Mouse (Mus musculus) kidney, adult 2 months (tissue): ENCODE results near the gene Pde4c. TPM values are rescaled to one million over a fixed set of nuclear protein-coding genes. Genes with fewer than 3 reads are reported as not detected.
A peak's percentile ranks its signal among the peaks of the same experiment; 100 is the strongest.

ENCODE experiments used
- DNase-seq: peaks from one replicate; pipeline ENCODE4 v3.0.0; 2021
- H3K27ac ChIP-seq: fragments of 200-500 bp; 2 replicates; pipeline ENCODE4 v1.5.1; 2012; ENCODE audit warnings: low read depth, low read length, control low read depth, inconsistent platforms; ENCODE audit not compliant: insufficient read depth
- H3K27me3 ChIP-seq: fragments of 200-500 bp; replicated peaks from 2 replicates; pipeline ENCODE4 v1.6.1; 2012; ENCODE audit warnings: mild to moderate bottlenecking, moderate library complexity, low read length, inconsistent platforms; ENCODE audit not compliant: control insufficient read depth, insufficient read depth
- H3K36me3 ChIP-seq: fragments of 200-500 bp; 2 replicates; pipeline ENCODE4 v1.6.1; 2012; ENCODE audit warnings: mild to moderate bottlenecking, moderate library complexity, low read length, inconsistent platforms; ENCODE audit not compliant: control insufficient read depth, insufficient read depth
- H3K4me1 ChIP-seq: fragments of 200-500 bp; 2 replicates; pipeline ENCODE4 v1.6.1; 2011; ENCODE audit warnings: low read length; ENCODE audit not compliant: control insufficient read depth, insufficient read depth
- H3K4me3 ChIP-seq: fragments of 200-500 bp; 2 replicates; pipeline ENCODE4 v1.5.1; 2011; ENCODE audit warnings: mild to moderate bottlenecking, low read depth, low read length, control low read depth; ENCODE audit not compliant: insufficient read depth
- CTCF ChIP-seq: fragments of 200-500 bp; conservative IDR thresholded peaks from 2 replicates; pipeline ENCODE4 v1.5.1; 2011; ENCODE audit warnings: low read depth, mild to moderate bottlenecking, control low read depth, low read length, moderate library complexity, mixed read lengths; ENCODE audit not compliant: insufficient read depth, insufficient read length
- POLR2A ChIP-seq: fragments of 200-500 bp; IDR thresholded peaks from one replicate; pipeline ENCODE4 v1.6.1; 2011; ENCODE audit warnings: low read depth, low read length, control low read depth
- WGBS: fragments of 180-500 bp; shearing (Covaris S2); methylation state at CpG from one replicate; pipeline ENCODE4 v1.1.7; 2018; 5-methylcytosine and 5-hydroxymethylcytosine counted together
- polyA plus RNA-seq: library from polyadenylated mRNA; depleted of rRNA; stranded (reverse); fragments of >200 nt; gene quantifications from 2 replicates; pipeline ENCODE4 v1.2.3, GENCODE M21; 2012

Gene Pde4c
- polyA plus RNA-seq, 1 experiment, result 81.6 TPM

DNA sequence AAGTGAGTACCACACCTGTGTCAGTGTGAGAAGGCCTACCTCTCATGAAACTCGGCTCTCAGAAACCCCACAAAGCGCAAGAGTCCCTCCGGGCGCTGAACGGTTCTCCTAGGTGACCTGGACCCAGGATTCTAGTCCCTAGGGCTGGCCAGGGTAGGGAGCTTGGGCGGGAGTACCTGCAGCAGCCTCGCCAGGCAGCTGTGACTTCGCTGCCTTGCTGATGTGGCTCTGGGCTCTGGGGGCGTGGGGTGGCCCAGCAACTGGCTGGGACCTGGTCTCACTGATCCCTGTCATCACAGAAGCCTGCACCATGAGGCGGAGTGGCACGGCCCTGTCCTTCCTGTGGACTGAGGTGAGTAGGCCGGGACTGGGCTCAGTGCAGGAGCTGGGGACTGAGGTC is 696 bp downstream of the Pde4c start:
- 33% methylated on average over 12 of the region's 12 CpGs for WGBS
- H3K4me3 ChIP-seq, result peak overlapping the region; percentile 74
- H3K27me3 ChIP-seq, result no peaks in the 10 kb centered on the region
- H3K27ac ChIP-seq, result peak overlapping the region; percentile 100
- peak; percentile 51 for DNase-seq
- TF ChIP-seq POLR2A, result no peak
- no peak for TF ChIP-seq CTCF
- H3K36me3 ChIP-seq, result no peaks in the 10 kb centered on the region; the same call in 1 of the 2 replicates
- H3K4me1 ChIP-seq, result peaks cover 7% of the 10 kb centered on the region; the same call in 1 of the 2 replicates

DNA sequence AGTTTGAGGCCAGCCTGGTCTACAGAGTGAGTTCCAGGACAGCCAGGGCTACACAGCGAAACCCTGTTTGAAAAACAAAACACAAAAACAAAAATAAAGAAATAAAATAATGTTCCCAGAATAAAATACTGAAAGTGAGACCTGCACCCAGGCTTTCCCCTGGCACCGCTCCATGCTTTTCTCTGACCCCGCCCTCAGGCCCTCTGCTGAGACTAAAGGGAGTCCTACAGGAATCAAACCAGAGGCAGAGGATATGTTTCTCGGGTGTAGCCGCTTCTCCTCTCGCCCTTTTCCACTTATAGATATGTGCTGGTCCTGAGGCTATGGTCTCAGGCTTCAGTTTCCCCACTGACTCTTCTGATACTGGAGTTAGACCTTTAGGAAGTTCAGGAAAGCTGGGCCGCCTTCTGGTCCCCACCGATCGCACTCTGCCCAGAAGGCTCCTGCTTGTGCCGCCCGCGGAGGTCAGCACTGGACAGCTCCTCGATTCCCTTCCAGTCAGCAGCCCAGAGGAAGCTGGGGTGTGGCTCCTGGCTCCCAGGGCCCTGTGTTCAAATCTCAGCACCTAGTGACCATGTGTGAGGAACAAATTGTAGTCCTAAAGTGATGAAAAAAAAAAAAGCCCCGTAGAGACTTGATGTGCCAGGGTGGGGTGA is 2.4 kb downstream of the Pde4c start:
- WGBS, result 24% methylated on average over 14 of the region's 14 CpGs
- TF ChIP-seq POLR2A (no peak), CTCF (no peak)
- no peaks in the 10 kb centered on the region for H3K27me3 ChIP-seq
- peaks cover 4% of the 10 kb centered on the region; the same call in 1 of the 2 replicates for H3K4me1 ChIP-seq
- no peak overlapping the region for H3K27ac ChIP-seq
- DNase-seq, result peak; percentile 76
- H3K4me3 ChIP-seq, result no peak overlapping the region
- no peaks in the 10 kb centered on the region; the same call in 1 of the 2 replicates for H3K36me3 ChIP-seq

DNA sequence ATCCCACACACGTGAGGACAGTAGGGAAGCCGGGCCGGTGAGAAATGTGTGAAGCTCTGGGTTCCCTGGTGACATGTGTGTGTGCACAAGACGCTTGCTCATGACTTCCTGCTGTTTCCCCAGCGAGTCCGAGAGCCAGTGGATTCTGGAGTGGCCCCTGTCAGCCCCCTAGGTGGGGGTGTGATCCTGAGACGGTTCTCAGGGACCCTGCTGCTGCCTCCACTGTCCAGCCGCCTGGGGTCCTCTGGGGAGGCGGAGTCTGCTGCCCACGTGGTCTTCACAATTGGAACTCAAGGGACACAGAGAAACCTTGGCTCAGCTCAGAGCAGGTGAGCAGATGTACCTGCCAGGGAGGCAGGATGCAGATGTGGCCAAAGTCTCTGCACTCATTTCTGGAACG is 3.2 kb downstream of the Pde4c start:
- no peaks in the 10 kb centered on the region; the same call in 1 of the 2 replicates for H3K36me3 ChIP-seq
- no peak overlapping the region for H3K4me3 ChIP-seq
- H3K4me1 ChIP-seq, result peaks cover 4% of the 10 kb centered on the region; the same call in 1 of the 2 replicates
- 56% methylated on average over 11 of the region's 11 CpGs for WGBS
- H3K27ac ChIP-seq, result no peak overlapping the region
- no peak for DNase-seq
- no peaks in the 10 kb centered on the region for H3K27me3 ChIP-seq
- TF ChIP-seq POLR2A, result no peak
- no peak for TF ChIP-seq CTCF

DNA sequence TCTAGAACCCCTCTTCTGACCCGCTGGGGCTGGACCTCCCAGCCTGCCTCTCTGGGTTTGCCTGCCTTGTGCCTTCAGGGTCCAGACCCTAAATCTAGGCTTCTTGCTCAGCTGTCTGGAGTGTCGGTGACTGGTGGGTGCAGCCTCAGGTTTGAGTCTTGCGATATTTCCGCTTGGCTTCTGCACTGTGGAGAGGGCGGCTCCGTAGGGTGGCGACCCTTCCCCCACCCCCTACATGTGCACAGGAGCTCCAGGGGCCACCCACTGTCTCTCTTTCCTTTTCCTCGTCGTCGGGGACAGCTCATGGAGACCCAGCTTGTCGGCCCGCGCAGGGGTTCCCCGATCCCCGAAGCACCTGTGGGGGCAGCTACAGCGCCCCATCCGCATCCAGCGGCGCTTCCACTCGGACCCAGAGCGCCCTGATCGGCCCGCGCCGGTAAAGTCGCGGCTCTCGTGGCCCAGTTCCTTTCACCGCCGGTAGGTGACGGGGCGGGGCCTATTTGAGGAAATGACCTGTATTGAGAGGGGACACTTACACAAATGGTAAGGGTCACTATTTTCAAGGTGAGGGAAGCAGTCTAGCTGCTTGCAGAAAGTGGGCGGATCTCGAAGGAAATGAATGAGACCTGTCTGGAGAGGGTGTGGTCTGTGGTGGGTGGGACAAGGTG is 6.4 kb downstream of the Pde4c start:
- peak overlapping the region; percentile 4; the same call in 1 of the 2 replicates for H3K4me3 ChIP-seq
- no peaks in the 10 kb centered on the region for H3K27me3 ChIP-seq
- H3K27ac ChIP-seq, result no peak overlapping the region
- no peaks in the 10 kb centered on the region; the same call in 1 of the 2 replicates for H3K36me3 ChIP-seq
- WGBS, result 24% methylated on average over 34 of the region's 34 CpGs
- DNase-seq, result no peak
- TF ChIP-seq POLR2A (no peak), CTCF (no peak; the same call in 1 of the 2 replicates)
- no peaks in the 10 kb centered on the region for H3K4me1 ChIP-seq

DNA sequence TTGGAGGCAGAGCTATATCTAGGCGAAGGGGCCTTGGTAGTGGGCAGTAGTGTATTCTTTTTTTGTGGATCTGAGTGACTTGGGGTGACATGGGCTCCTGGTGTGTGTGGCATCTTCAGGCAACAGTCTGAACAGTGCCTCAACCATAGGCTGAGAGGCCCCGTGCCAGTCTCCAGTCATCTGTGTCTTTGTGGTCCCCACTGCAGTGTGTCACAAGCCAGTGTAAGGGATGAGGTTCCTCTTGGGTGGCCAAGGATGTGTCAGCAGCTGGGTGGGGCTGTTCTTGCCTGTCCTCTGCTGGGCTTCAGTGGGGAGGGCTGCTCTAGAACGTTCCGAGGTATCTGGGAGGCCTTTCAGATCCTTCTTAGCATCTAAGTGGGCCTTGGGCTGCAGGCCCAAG is 7.4 kb downstream of the Pde4c start:
- DNase-seq, result no peak
- WGBS, result 83% methylated on average over 4 of the region's 4 CpGs
- Histone ChIP-seq H3K4me1 (no peaks in the 10 kb centered on the region), H3K36me3 (no peaks in the 10 kb centered on the region; the same call in 1 of the 2 replicates), H3K27ac (no peak overlapping the region), H3K27me3 (no peaks in the 10 kb centered on the region), H3K4me3 (no peak overlapping the region)
- no peak for TF ChIP-seq CTCF
- TF ChIP-seq POLR2A, result no peak

DNA sequence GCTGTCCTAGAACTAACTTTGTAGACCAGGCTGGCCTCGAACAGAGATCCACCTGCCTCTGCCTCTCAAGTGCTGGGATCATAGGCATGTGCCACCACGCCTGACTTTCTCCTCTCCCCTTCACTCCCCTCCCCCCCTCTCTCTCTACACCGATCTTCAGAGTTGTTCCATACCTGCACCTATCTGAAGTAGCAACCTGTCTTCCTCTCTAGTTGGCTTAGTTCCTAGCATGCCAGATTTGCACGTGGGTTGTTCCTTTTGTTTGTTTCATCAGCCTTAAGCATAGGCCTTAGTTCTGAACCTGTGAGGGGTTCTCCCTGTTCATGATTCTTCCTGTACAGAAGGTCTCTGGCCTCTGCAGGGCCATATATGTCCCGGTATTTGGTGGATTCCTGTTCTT is 14.2 kb downstream of the Pde4c start:
- H3K36me3 ChIP-seq, result no peaks in the 10 kb centered on the region; the same call in 1 of the 2 replicates
- H3K4me1 ChIP-seq, result no peaks in the 10 kb centered on the region
- TF ChIP-seq CTCF (no peak), POLR2A (no peak)
- H3K4me3 ChIP-seq, result no peak overlapping the region
- DNase-seq, result no peak
- H3K27ac ChIP-seq, result peak overlapping the region; percentile 24; the same call in 1 of the 2 replicates
- 66% methylated on average over 5 of the region's 5 CpGs for WGBS
- no peaks in the 10 kb centered on the region for H3K27me3 ChIP-seq

DNA sequence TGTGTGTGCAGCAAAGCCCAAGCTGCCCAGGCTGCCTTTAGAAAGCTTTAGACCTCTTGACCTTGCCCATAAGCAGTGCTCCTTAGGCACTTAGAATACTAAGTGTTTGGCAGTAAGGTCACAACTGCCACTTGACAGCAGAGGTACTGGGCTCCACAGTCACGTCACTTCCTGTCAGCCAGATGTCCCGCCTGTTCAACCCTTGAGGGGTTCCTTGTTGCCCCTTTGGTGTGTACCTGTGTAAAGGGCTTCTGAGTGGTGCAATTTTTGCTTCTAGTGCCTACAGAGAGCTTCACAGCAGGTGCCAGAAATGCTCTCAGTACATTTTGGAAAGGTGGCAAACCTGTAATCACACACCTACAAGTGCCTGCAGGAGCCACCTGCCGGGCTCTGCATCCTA is 14.7 kb downstream of the Pde4c start:
- 60% methylated on average over 3 of the region's 3 CpGs for WGBS
- no peak for TF ChIP-seq POLR2A
- no peak for TF ChIP-seq CTCF
- no peaks in the 10 kb centered on the region for H3K27me3 ChIP-seq
- 0 out of 2 replicates have a peak overlapping the region, but pooled peaks have one; percentile 24 for H3K27ac ChIP-seq
- H3K36me3 ChIP-seq, result no peaks in the 10 kb centered on the region; the same call in 1 of the 2 replicates
- H3K4me1 ChIP-seq, result 0 out of 2 replicates have a peak, but pooled peaks cover 1% of the 10 kb centered on the region
- H3K4me3 ChIP-seq, result no peak overlapping the region
- DNase-seq, result no peak
